Mouse (Mus musculus) liver, embryonic 14.5 days (tissue): ENCODE measurements around the gene Erbb3. TPM values are rescaled to one million over a fixed set of nuclear protein-coding genes. Genes with fewer than 3 reads are reported as not detected.
"Not testable (repeated sequence)": the region's sequence is repeated elsewhere in the genome, so short reads cannot be mapped to it uniquely, and the experiment has no call there.

ENCODE experiments used
- ATAC-seq: fragments of 200-750 bp; cut with Nextera tagmentation; 2 replicates; pipeline ENCODE4 v1.8.0; 2017; ENCODE audit warnings: moderate number of reproducible peaks, mild to moderate bottlenecking, moderate library complexity; ENCODE audit not compliant: insufficient read depth
- DNase-seq, 3 experiments: peaks; one replicate each; pipeline ENCODE4 v3.0.0-alpha.2; 2012 to 2013; ENCODE audit warnings: low read depth in 3 of 3, low spot score in 3 of 3
- H3K27ac ChIP-seq: fragments of 300-500 bp; sonication (generic); 2 replicates; pipeline ENCODE4 v1.5.1; 2014; ENCODE audit warnings: moderate library complexity, mild to moderate bottlenecking, control low read depth, inconsistent platforms
- H3K27me3 ChIP-seq: fragments of 300-500 bp; sonication (generic); 2 replicates; pipeline ENCODE4 v1.6.1; 2014; ENCODE audit warnings: mild to moderate bottlenecking, low read length, moderate library complexity; ENCODE audit not compliant: control insufficient read depth, insufficient read depth
- H3K36me3 ChIP-seq: fragments of 300-500 bp; sonication (generic); replicated peaks from 2 replicates; pipeline ENCODE4 v1.6.1; 2014; ENCODE audit warnings: low read depth; ENCODE audit not compliant: control insufficient read depth, insufficient read depth
- H3K4me1 ChIP-seq, 2 experiments: fragments of 200-500 bp in 1 of 2; fragments of 300-500 bp in 1 of 2; sonication (generic) in 1 of 2; replicated peaks; 2 replicates each; pipeline ENCODE4 v1.6.1; 2012 to 2014; ENCODE audit warnings: antibody characterized with exemption in 1 of 2, inconsistent platforms in 1 of 2, low read length in 1 of 2; ENCODE audit not compliant: control insufficient read depth in 2 of 2, insufficient read depth in 2 of 2
- H3K4me2 ChIP-seq: fragments of 300-500 bp; sonication (generic); 2 replicates; pipeline ENCODE4 v1.6.1; 2014; ENCODE audit warnings: low read depth, mild to moderate bottlenecking, control low read depth, moderate library complexity
- H3K4me3 ChIP-seq, 2 experiments: fragments of 200-500 bp in 1 of 2; fragments of 300-500 bp in 1 of 2; sonication (generic) in 1 of 2; 2 replicates each; pipeline ENCODE4 v1.5.1; 2012 to 2014; ENCODE audit warnings: low read depth in 2 of 2, low read length in 2 of 2, mild to moderate bottlenecking in 2 of 2, control low read depth in 1 of 2, inconsistent platforms in 1 of 2, moderate library complexity in 1 of 2; ENCODE audit not compliant: insufficient read depth in 1 of 2
- H3K9ac ChIP-seq: fragments of 300-500 bp; sonication (generic); replicated peaks from 2 replicates; pipeline ENCODE4 v1.6.1; 2014; ENCODE audit warnings: mild to moderate bottlenecking, control low read depth, moderate library complexity
- H3K9me3 ChIP-seq: fragments of 300-500 bp; sonication (generic); 2 replicates; pipeline ENCODE4 v1.6.1; 2016; ENCODE audit warnings: low read length, mixed read lengths; ENCODE audit not compliant: control insufficient read depth
- CTCF ChIP-seq: IDR thresholded peaks from 2 replicates; pipeline ENCODE4 v1.5.1; 2016; ENCODE audit warnings: antibody characterized with exemption, low read depth, control low read depth
- EP300 ChIP-seq: IDR thresholded peaks from 2 replicates; pipeline ENCODE4 v1.6.1; 2016; ENCODE audit warnings: antibody characterized with exemption, low read depth
- WGBS: fragments of 180-500 bp; shearing (Covaris S2); extraction: QIAGEN DNeasy Blood & Tissue Kit; methylation state at CpG from one replicate; pipeline ENCODE4 v1.1.7; 2014; ENCODE audit not compliant: insufficient replicate concordance; 5-methylcytosine and 5-hydroxymethylcytosine counted together
- polyA plus RNA-seq, 2 experiments: library from polyadenylated mRNA; depleted of rRNA in 1 of 2; stranded (reverse) in 1 of 2; unstranded in 1 of 2; fragments of >200 nt; fragmentation: Nextera tagmentation in 1 of 2; extraction: Ambion mirVana in 1 of 2; gene quantifications; 2 replicates each; pipeline versions ENCODE4 v1.2.1 to v1.2.3; 2012 to 2014

The Erbb3 gene
- polyA plus RNA-seq, 2 experiments = 1.1 to 1.4 TPM

DNA sequence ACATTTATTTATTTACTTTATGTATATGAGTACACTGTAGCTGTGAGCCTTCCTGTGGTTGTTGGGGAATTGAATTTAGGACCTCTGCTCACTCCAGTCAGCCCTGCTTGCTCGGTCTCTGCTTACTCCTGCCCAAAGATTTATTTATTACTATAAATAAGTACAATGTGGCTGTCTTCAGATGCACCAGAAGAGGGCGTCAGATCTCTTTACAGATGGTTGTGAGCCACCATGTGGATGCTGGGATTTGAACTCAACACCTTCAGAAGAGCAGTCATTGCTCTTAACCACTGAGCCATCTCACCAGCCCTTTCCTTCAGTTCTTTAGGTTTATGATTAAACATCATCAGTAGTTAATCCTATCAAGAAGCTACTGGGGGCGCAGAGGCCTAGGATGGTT, 25.5 kb upstream of the Erbb3 start:
- TF ChIP-seq CTCF = peak; percentile 51
- TF ChIP-seq EP300 = no peak
- Histone ChIP-seq H3K27ac (no peak overlapping the region), H3K9ac (no peak overlapping the region), H3K36me3 (no peaks in the 10 kb centered on the region), H3K4me1 (peaks cover 0 to 3% of the 10 kb centered on the region in 2 experiments; a peak in 2 of 4 replicates), H3K9me3 (no peaks in the 10 kb centered on the region), H3K4me3 (no peak overlapping the region), H3K27me3 (no peaks in the 10 kb centered on the region; the same call in 1 of the 2 replicates), H3K4me2 (no peak overlapping the region)
- DNase-seq (no peak), ATAC-seq (no peak)
- WGBS = 44% methylated on average over 3 of the region's 3 CpGs

DNA sequence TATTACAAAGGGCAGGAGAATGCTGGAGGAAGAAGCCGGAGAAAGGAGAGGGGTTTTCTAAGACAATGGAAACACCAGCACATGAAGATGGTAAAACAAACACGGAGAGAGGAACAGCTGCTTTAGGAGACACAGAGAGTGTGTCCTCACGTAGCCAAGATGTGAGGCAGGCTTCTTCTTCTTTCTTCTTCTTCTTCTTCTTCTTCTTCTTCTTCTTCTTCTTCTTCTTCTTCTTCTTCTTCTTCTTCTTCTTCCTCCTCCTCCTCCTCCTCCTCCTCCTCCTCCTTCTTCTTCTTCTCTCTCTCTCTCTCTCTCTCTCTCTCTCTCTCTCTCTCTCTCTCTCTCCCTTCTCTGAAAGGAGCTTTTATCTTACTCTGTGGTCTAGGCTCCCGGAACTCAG, 24.4 kb upstream of the Erbb3 start:
- not testable (repeated sequence) for ATAC-seq, H3K4me1 ChIP-seq, H3K9ac ChIP-seq, H3K36me3 ChIP-seq, H3K27me3 ChIP-seq, DNase-seq, H3K4me3 ChIP-seq, H3K4me2 ChIP-seq, H3K27ac ChIP-seq, H3K9me3 ChIP-seq
- 48% methylated on average over 4 of the region's 4 CpGs for WGBS

DNA sequence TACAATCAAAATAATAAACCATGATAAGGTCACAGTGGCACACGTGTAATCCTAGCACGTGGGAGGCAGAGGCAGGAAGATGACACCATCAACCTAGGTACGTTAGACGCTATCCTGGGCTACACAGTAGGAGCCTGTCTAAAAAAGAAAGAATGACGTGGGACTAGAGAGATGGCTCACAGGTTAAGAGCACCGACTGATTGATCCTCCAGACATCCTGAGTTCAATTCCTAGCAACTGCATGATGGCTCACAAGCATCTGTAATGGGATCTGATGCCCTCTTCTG, 23.6 kb upstream of the Erbb3 start:
- peaks cover 0 to 3% of the 10 kb centered on the region in 2 experiments; a peak in 2 of 4 replicates for H3K4me1 ChIP-seq
- H3K36me3 ChIP-seq = no peaks in the 10 kb centered on the region
- H3K27ac ChIP-seq = no peak overlapping the region
- no peak overlapping the region for H3K4me3 ChIP-seq
- no peaks in the 10 kb centered on the region for H3K9me3 ChIP-seq
- 32% methylated on average over 6 of the region's 6 CpGs for WGBS
- ATAC-seq (peak; percentile 40), DNase-seq (no peak)
- H3K9ac ChIP-seq = no peak overlapping the region
- TF ChIP-seq EP300 = no peak
- TF ChIP-seq CTCF = no peak
- peak overlapping the region; percentile 34; the same call in 1 of the 2 replicates for H3K4me2 ChIP-seq
- no peaks in the 10 kb centered on the region; the same call in 1 of the 2 replicates for H3K27me3 ChIP-seq

DNA sequence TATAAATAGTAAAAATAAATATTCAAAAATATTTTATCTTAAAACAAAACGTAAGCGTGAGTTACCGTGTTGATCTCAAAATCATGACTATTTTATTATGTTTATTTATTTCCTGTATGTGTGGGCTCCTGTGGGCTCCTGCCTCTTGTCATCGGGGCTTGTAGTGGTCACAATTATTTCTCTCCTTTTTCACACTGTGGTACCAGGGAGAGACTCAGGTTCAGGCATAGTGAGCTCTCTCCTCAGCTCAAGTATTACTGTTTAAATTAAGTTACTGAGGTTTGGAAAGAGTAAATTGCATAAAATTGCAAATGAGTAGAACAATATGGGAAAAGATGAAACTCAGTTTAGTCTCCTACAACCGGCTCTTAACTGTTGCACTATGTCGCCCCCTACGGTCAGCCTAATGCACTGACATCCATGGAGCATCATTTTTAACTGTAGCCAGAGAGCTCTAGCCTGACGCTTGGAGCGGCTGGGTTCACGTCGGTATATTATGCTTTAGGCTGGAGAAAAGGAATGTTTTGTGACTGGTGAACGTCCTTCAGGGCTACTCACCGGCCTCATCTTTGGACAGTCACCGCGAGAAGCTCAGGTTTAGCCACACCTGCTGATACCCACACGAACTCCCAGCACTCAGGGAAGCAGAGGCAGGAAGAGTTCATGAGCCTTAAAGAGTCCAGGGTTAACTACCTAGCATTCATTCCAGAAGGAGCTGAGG, 23.1 kb upstream of the Erbb3 start:
- Histone ChIP-seq H3K27me3 (no peaks in the 10 kb centered on the region; the same call in 1 of the 2 replicates), H3K4me1 (peaks cover 0 to 3% of the 10 kb centered on the region in 2 experiments; a peak in 2 of 4 replicates), H3K4me2 (peak overlapping the region; percentile 34; the same call in 1 of the 2 replicates), H3K4me3 (no peak overlapping the region), H3K27ac (no peak overlapping the region), H3K36me3 (no peaks in the 10 kb centered on the region), H3K9me3 (no peaks in the 10 kb centered on the region), H3K9ac (no peak overlapping the region; the same call in 1 of the 2 replicates)
- WGBS = 12% methylated on average over 16 of the region's 16 CpGs
- DNase-seq (peak; percentile 66 to 69 (median 68)), ATAC-seq (peak; percentile 64; the same call in 1 of the 2 replicates)
- TF ChIP-seq CTCF = peak; percentile 91
- no peak for TF ChIP-seq EP300

DNA sequence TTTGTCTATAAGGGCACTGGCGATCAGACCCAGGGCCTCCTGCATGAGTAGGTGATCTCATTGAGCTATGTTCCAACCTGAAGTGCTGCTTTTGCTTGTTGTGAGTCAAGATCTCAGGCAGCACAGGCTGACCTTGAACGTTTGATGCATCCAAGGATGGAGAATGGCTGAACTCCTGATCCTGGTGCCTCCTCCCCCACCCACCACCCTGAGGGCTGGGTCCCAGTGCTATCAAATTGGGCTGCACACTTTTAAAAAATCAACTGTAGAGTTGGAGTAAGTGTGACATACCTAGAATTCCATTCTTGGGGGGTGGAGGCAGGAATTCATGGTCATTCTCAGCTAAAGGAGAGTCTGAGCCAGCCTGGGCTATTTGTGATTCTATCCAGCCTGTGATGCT, 17.0 kb upstream of the Erbb3 start:
- no peak overlapping the region for H3K9ac ChIP-seq
- no peak overlapping the region for H3K4me3 ChIP-seq
- no peaks in the 10 kb centered on the region for H3K9me3 ChIP-seq
- 36% methylated on average over 2 of the region's 2 CpGs for WGBS
- no peak overlapping the region for H3K4me2 ChIP-seq
- H3K27ac ChIP-seq = no peak overlapping the region
- no peaks in the 10 kb centered on the region for H3K36me3 ChIP-seq
- no peaks in the 10 kb centered on the region; a peak in 1 of 4 replicates for H3K4me1 ChIP-seq
- no peak for TF ChIP-seq CTCF
- TF ChIP-seq EP300 = no peak
- ATAC-seq (no peak), DNase-seq (no peak)
- no peaks in the 10 kb centered on the region for H3K27me3 ChIP-seq
